Mouse (Mus musculus): ENCODE results near the gene Cntn4. TPM values are rescaled to one million over a fixed set of nuclear protein-coding genes. Genes with fewer than 3 reads are reported as not detected.

Gene Cntn4
- polyA plus RNA-seq, 1 experiment from 2014 or later = 56.3 TPM

DNA sequence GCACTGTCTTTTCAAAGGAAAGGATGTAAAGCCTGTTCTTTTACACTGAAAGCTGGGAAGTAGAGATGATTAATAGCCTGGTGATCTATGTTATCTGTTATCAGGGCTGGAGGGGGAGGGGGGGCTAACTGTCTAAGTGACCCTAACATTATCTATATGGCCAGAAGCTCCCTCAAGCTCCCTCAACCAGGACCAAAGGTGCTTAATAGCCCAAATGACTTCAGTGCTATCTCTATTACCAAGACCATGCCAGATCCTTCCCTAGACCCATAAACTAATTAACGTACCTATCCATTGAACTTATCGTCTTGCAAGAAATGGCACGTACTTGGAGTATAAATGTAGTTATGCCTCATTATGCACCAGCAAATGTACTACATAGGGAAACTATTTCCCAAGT lies 588.0 kb downstream of the Cntn4 start:
- 72% methylated on average over 3 of the region's 3 CpGs for WGBS
- no peak for ATAC-seq (ENCODE audit: low read depth)
- no peaks in the 10 kb centered on the region for H3K27me3 ChIP-seq (ENCODE audit: control insufficient read depth, insufficient read depth, low read length)

GRCm38 (mm10) chr6:106266304-106266703 lies 588.8 kb downstream of the Cntn4 start:
- 41% methylated on average over 2 of the region's 2 CpGs for WGBS
- no peaks in the 10 kb centered on the region for H3K27me3 ChIP-seq (ENCODE audit: control insufficient read depth, insufficient read depth, low read length)
- H3K4me3 ChIP-seq (ENCODE audit: low read depth, low read length) = no peak overlapping the region
- H3K9me3 ChIP-seq (ENCODE audit: control insufficient read depth, low read length) = no peaks in the 10 kb centered on the region
- no peak overlapping the region for H3K4me2 ChIP-seq (ENCODE audit: low read depth, low read length)
- H3K36me3 ChIP-seq (ENCODE audit: control insufficient read depth, insufficient read depth, low read length) = no peaks in the 10 kb centered on the region
- H3K27ac ChIP-seq (ENCODE audit: low read depth, low read length) = no peak overlapping the region
- ATAC-seq (ENCODE audit: low read depth) = peak; percentile 61; the same call in 1 of the 2 replicates
- H3K4me1 ChIP-seq (ENCODE audit: control insufficient read depth, insufficient read depth, low read length) = no peaks in the 10 kb centered on the region
- H3K9ac ChIP-seq (replicated peaks; ENCODE audit: low read depth, low read length) = no peak overlapping the region

More for the DNA sequence above, 588.0 kb downstream of the Cntn4 start:
- Histone ChIP-seq H3K4me2 (ENCODE audit: low read depth, low read length) (no peak overlapping the region), H3K9me3 (ENCODE audit: control insufficient read depth, low read length) (no peaks in the 10 kb centered on the region), H3K4me1 (ENCODE audit: control insufficient read depth, insufficient read depth, low read length) (no peaks in the 10 kb centered on the region), H3K9ac (replicated peaks; ENCODE audit: low read depth, low read length) (no peak overlapping the region), H3K4me3 (ENCODE audit: low read depth, low read length) (no peak overlapping the region), H3K27ac (ENCODE audit: low read depth, low read length) (no peak overlapping the region), H3K36me3 (ENCODE audit: control insufficient read depth, insufficient read depth, low read length) (no peaks in the 10 kb centered on the region)

DNA sequence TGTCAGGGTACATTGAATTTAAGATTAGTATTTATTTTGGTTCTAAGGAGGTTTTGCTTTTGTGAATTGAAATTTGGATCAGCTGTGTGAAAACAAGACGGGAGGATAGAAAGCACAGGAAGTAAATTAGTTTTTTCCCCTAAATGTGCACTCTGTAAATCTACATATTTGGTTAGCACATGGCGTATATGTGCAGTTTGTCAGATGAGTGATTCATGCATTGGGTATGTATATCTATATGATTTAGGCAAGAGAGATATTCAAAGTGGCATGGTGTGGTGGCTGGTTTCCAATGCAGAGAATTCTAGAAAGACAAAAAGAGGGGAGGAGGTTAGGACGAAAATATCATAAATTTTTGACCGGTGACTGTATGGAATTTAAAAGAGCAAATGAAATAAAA lies 591.3 kb downstream of the Cntn4 start:
- Histone ChIP-seq H3K4me3 (ENCODE audit: low read depth, low read length) (no peak overlapping the region), H3K36me3 (ENCODE audit: control insufficient read depth, insufficient read depth, low read length) (no peaks in the 10 kb centered on the region), H3K9me3 (ENCODE audit: control insufficient read depth, low read length) (no peaks in the 10 kb centered on the region), H3K27me3 (ENCODE audit: control insufficient read depth, insufficient read depth, low read length) (no peaks in the 10 kb centered on the region), H3K4me2 (ENCODE audit: low read depth, low read length) (no peak overlapping the region), H3K4me1 (ENCODE audit: control insufficient read depth, insufficient read depth, low read length) (no peaks in the 10 kb centered on the region), H3K27ac (ENCODE audit: low read depth, low read length) (no peak overlapping the region), H3K9ac (replicated peaks; ENCODE audit: low read depth, low read length) (no peak overlapping the region)
- ATAC-seq (ENCODE audit: low read depth) = no peak
- WGBS = 92% methylated on average over 4 of the region's 4 CpGs

- Histone ChIP-seq H3K4me3 (ENCODE audit: low read depth, low read length) (no peak overlapping the region), H3K9me3 (ENCODE audit: control insufficient read depth, low read length) (no peaks in the 10 kb centered on the region), H3K9ac (replicated peaks; ENCODE audit: low read depth, low read length) (no peak overlapping the region), H3K27me3 (ENCODE audit: control insufficient read depth, insufficient read depth, low read length) (no peaks in the 10 kb centered on the region), H3K4me1 (ENCODE audit: control insufficient read depth, insufficient read depth, low read length) (no peaks in the 10 kb centered on the region), H3K4me2 (ENCODE audit: low read depth, low read length) (no peak overlapping the region), H3K27ac (ENCODE audit: low read depth, low read length) (no peak overlapping the region), H3K36me3 (ENCODE audit: control insufficient read depth, insufficient read depth, low read length) (no peaks in the 10 kb centered on the region)
- WGBS = 77% methylated on average over 2 of the region's 2 CpGs
- no peak for ATAC-seq (ENCODE audit: low read depth)
These were observed 599.7 kb downstream of the Cntn4 start for GRCm38 (mm10) chr6:106277139-106277538.

DNA sequence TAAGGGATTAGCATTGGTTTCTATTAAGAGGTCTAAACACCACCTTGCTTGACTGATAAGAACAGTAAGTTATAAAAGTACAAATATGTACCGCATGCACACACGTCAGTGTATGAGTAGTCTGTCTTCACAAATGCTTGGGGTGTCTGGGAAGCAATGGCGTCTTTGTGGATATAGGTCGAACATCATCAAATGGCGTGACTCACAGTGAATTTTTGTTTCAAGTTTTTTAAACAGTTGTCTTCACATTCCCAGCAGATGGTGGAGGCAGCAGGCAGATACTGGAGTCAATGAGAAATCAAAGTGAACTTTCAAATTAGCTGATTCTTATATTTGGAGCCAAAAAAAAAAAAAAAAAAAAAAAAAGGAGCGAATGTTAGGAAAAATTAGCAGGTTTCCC lies 604.2 kb downstream of the Cntn4 start:
- no peaks in the 10 kb centered on the region for H3K27me3 ChIP-seq (ENCODE audit: control insufficient read depth, insufficient read depth, low read length)
- H3K27ac ChIP-seq (ENCODE audit: low read depth, low read length) = no peak overlapping the region
- no peaks in the 10 kb centered on the region for H3K4me1 ChIP-seq (ENCODE audit: control insufficient read depth, insufficient read depth, low read length)
- no peak overlapping the region for H3K4me2 ChIP-seq (ENCODE audit: low read depth, low read length)
- H3K9ac ChIP-seq (replicated peaks; ENCODE audit: low read depth, low read length) = no peak overlapping the region
- WGBS = 87% methylated on average over 6 of the region's 6 CpGs
- H3K36me3 ChIP-seq (ENCODE audit: control insufficient read depth, insufficient read depth, low read length) = no peaks in the 10 kb centered on the region
- H3K4me3 ChIP-seq (ENCODE audit: low read depth, low read length) = no peak overlapping the region
- no peaks in the 10 kb centered on the region for H3K9me3 ChIP-seq (ENCODE audit: control insufficient read depth, low read length)
- no peak for ATAC-seq (ENCODE audit: low read depth)

DNA sequence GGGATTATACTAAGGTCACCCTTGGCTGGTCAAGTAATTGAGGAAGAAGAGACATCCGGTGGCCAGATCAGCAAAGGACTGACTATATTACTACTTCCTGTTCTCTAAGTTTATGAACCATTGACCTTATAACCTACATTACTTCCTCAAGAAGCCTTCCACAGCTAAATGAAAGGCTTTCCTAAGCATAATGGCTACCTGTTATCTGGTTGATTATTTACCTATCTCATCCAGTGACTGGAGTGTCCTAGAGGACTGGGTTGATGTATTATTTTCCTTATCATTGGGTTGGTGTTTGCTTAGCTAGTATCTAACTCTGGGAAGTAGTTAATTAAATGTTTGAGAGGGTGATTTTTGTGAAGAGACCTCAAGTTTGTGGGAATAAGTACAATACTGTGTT lies 606.4 kb downstream of the Cntn4 start:
- Histone ChIP-seq H3K4me3 (ENCODE audit: low read depth, low read length) (no peak overlapping the region), H3K9ac (replicated peaks; ENCODE audit: low read depth, low read length) (no peak overlapping the region), H3K36me3 (ENCODE audit: control insufficient read depth, insufficient read depth, low read length) (no peaks in the 10 kb centered on the region), H3K27me3 (ENCODE audit: control insufficient read depth, insufficient read depth, low read length) (no peaks in the 10 kb centered on the region), H3K9me3 (ENCODE audit: control insufficient read depth, low read length) (no peaks in the 10 kb centered on the region), H3K4me1 (ENCODE audit: control insufficient read depth, insufficient read depth, low read length) (no peaks in the 10 kb centered on the region), H3K4me2 (ENCODE audit: low read depth, low read length) (no peak overlapping the region), H3K27ac (ENCODE audit: low read depth, low read length) (no peak overlapping the region)
- WGBS = 79% methylated on average over 1 of the region's 1 CpGs
- ATAC-seq (ENCODE audit: low read depth) = no peak

DNA sequence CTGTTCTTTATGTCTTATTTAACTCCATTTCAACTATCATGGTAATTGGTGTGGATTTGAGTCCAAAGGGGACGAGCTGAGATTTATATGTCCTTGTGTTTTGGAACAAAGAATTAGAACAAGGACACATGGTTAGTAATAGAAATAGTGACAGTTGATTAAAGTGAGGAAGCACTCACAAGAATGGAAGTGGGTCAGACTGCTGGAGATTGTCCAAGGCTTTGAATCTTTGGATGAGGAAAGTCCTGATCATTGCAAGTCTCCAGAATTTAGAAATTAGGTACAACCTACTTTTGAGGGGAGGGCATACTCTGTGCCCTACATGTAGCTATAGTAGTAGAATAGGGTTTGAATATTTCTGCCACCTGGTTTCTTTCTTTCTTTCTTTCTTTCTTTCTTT lies 622.0 kb downstream of the Cntn4 start:
- Histone ChIP-seq H3K27ac (ENCODE audit: low read depth, low read length) (no peak overlapping the region), H3K9ac (replicated peaks; ENCODE audit: low read depth, low read length) (no peak overlapping the region), H3K4me1 (ENCODE audit: control insufficient read depth, insufficient read depth, low read length) (no peaks in the 10 kb centered on the region), H3K4me2 (ENCODE audit: low read depth, low read length) (no peak overlapping the region), H3K4me3 (ENCODE audit: low read depth, low read length) (no peak overlapping the region), H3K36me3 (ENCODE audit: control insufficient read depth, insufficient read depth, low read length) (no peaks in the 10 kb centered on the region), H3K9me3 (ENCODE audit: control insufficient read depth, low read length) (no peaks in the 10 kb centered on the region), H3K27me3 (ENCODE audit: control insufficient read depth, insufficient read depth, low read length) (no peaks in the 10 kb centered on the region)
- 54% methylated on average over 1 of the region's 1 CpGs for WGBS
- no peak for ATAC-seq (ENCODE audit: low read depth)

GRCm38 (mm10) chr6:106300179-106300578 lies 622.7 kb downstream of the Cntn4 start:
- WGBS = 74% methylated on average over 3 of the region's 3 CpGs
- H3K4me2 ChIP-seq (ENCODE audit: low read depth, low read length) = no peak overlapping the region
- no peaks in the 10 kb centered on the region for H3K27me3 ChIP-seq (ENCODE audit: control insufficient read depth, insufficient read depth, low read length)
- no peak overlapping the region for H3K27ac ChIP-seq (ENCODE audit: low read depth, low read length)
- H3K36me3 ChIP-seq (ENCODE audit: control insufficient read depth, insufficient read depth, low read length) = no peaks in the 10 kb centered on the region
- no peaks in the 10 kb centered on the region for H3K9me3 ChIP-seq (ENCODE audit: control insufficient read depth, low read length)
- no peak overlapping the region for H3K9ac ChIP-seq (replicated peaks; ENCODE audit: low read depth, low read length)
- H3K4me1 ChIP-seq (ENCODE audit: control insufficient read depth, insufficient read depth, low read length) = no peaks in the 10 kb centered on the region
- no peak for ATAC-seq (ENCODE audit: low read depth)
- H3K4me3 ChIP-seq (ENCODE audit: low read depth, low read length) = no peak overlapping the region

DNA sequence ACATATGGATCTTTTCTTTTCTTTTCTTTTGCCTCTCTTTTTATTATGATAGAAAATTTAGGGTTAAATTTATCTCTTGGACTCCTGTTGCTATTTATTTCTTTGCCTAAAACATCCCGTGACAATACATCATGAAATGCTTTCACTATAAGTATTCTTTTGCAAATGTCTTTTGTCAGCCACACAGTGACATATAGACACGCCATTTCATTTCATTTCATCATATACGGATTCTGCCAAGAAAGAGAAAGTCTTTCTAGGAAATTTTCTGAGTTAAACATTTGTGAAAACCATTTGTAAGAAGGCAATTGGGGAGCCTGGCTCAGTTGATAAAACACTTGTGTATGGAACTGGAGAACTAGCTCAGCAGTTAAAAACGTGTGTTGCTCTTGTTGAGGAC lies 625.0 kb downstream of the Cntn4 start:
- ATAC-seq (ENCODE audit: low read depth) = no peak
- no peaks in the 10 kb centered on the region for H3K36me3 ChIP-seq (ENCODE audit: control insufficient read depth, insufficient read depth, low read length)
- no peaks in the 10 kb centered on the region for H3K4me1 ChIP-seq (ENCODE audit: control insufficient read depth, insufficient read depth, low read length)
- H3K9ac ChIP-seq (replicated peaks; ENCODE audit: low read depth, low read length) = no peak overlapping the region
- H3K9me3 ChIP-seq (ENCODE audit: control insufficient read depth, low read length) = no peaks in the 10 kb centered on the region
- H3K27me3 ChIP-seq (ENCODE audit: control insufficient read depth, insufficient read depth, low read length) = no peaks in the 10 kb centered on the region
- WGBS = 81% methylated on average over 4 of the region's 4 CpGs
- H3K4me2 ChIP-seq (ENCODE audit: low read depth, low read length) = no peak overlapping the region
- H3K27ac ChIP-seq (ENCODE audit: low read depth, low read length) = no peak overlapping the region
- no peak overlapping the region for H3K4me3 ChIP-seq (ENCODE audit: low read depth, low read length)

DNA sequence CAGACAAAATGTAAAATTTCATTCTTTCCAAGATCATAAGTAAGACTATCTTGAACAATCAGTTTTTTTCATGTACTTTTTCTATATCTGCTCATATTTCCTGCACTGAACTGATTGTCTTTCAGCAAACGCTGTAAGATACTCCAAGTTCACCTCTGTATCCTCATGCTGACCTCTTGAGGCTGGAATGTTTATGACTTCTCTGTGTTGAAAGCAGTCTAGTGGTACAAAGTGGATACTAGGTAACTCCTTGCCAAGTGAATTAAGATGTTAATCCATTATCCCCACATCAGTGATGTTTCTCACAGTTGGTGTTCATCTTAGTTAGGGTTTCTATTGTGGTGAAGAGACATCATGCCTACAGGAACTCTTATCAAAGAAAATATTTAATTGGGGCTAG lies 651.5 kb downstream of the Cntn4 start:
- H3K4me2 ChIP-seq (ENCODE audit: low read depth, low read length) = no peak overlapping the region
- no peak overlapping the region for H3K4me3 ChIP-seq (ENCODE audit: low read depth, low read length)
- whole genome bisulfite sequencing = 81% methylated on average over 1 of the region's 1 CpGs
- no peaks in the 10 kb centered on the region for H3K9me3 ChIP-seq (ENCODE audit: control insufficient read depth, low read length)
- H3K27ac ChIP-seq (ENCODE audit: low read depth, low read length) = no peak overlapping the region
- no peaks in the 10 kb centered on the region for H3K27me3 ChIP-seq (ENCODE audit: control insufficient read depth, insufficient read depth, low read length)
- no peaks in the 10 kb centered on the region for H3K4me1 ChIP-seq (ENCODE audit: control insufficient read depth, insufficient read depth, low read length)
- ATAC-seq (ENCODE audit: low read depth) = no peak
- no peaks in the 10 kb centered on the region for H3K36me3 ChIP-seq (ENCODE audit: control insufficient read depth, insufficient read depth, low read length)
- no peak overlapping the region for H3K9ac ChIP-seq (replicated peaks; ENCODE audit: low read depth, low read length)
